Mouse (Mus musculus) erythroblast, embryonic 14.5 days (primary cell): Measurements from ENCODE around the gene Hoxa9.

Source experiments
- GATA1 ChIP-seq: IDR thresholded peaks from 2 replicates; pipeline ENCODE4 v1.6.1; 2012; ENCODE audit warnings: low read length, inconsistent platforms, mixed read lengths
- TAL1 ChIP-seq: IDR thresholded peaks from 3 replicates; pipeline ENCODE4 v1.6.1; 2012; ENCODE audit warnings: low read length, inconsistent platforms, mixed read lengths

DNA sequence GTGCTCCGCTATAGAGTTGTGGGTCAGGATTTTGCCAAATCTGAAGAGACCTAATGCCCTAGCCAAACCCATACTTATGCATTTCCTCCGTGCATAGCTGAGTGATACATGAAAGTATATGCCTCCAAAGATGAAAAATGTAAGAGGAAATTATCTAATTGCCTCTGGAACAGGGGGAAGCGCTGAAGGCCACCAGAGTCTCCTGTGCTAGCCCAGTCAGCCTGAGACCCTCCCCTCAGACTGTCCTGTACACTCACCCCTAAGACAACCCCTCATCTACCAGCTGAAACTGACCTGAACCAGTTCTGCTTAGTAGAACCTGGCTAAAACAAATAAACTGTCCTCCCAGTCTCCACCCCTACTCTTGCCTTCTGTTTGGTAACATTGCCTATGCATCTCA, 50.2 kb downstream of the Hoxa9 start:
- no peak for TF ChIP-seq GATA1
- no peak for TF ChIP-seq TAL1
